Mouse (Mus musculus) granulocyte monocyte progenitor cell, adult 5-6 weeks (primary cell): Measurements from ENCODE around the gene Tnfrsf12a. TPM values are rescaled to one million over a fixed set of nuclear protein-coding genes. Genes with fewer than 3 reads are reported as not detected.
A peak's percentile ranks its signal among the peaks of the same experiment; 100 is the strongest.

Experiments
- ATAC-seq: replicated peaks from 2 replicates; pipeline ENCODE4 v1.8.0; 2016; ENCODE audit warnings: mild to moderate bottlenecking, moderate TSS enrichment, inconsistent platforms; ENCODE audit not compliant: poor library complexity, severe bottlenecking
- total RNA-seq, 2 experiments: library from RNA; stranded (forward) in 1 of 2; stranded (reverse) in 1 of 2; fragments of 200-712, 200-1000 nt in 1 of 2; fragments of >200 nt in 1 of 2; fragmentation: Nextera tagmentation in 1 of 2; gene quantifications; 2 replicates each; pipeline ENCODE4 v1.2.3; 2014 to 2017

The Tnfrsf12a gene
- total RNA-seq, 2 experiments from 2014 or later, result 7.7 to 7.8 TPM

DNA sequence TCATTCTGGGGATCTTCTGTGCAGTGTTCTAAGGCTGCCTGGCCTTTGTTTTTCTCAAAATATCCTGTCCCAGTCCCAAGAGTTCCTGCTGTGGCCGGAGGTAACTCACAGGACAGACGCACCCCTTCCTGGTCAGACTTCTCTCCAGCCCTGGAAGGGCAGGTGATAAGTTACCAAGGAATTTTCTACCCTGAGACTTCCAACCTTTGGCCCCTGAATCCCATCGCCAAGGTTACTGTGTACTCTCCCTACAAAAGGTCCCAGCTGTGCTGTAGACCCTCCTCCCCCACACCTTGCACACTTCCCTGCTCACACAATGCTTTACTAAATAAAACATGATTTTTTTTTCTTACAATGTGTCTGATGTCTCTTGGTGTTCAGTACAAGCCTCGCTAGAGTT, 4.8 kb upstream of the Tnfrsf12a start:
- ATAC-seq, result no peak

DNA sequence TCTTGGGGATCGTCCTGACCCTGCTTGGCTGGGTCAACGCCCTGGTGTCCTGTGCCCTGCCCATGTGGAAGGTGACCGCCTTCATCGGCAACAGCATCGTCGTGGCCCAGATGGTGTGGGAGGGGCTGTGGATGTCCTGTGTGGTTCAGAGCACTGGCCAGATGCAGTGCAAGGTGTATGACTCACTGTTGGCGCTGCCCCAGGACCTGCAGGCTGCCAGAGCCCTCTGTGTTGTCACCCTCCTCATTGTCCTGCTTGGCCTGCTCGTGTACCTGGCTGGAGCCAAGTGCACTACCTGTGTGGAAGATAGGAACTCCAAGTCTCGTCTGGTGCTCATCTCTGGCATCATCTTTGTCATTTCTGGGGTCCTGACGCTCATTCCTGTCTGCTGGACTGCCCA, 3.8 kb upstream of the Tnfrsf12a start:
- ATAC-seq, result no peak

DNA sequence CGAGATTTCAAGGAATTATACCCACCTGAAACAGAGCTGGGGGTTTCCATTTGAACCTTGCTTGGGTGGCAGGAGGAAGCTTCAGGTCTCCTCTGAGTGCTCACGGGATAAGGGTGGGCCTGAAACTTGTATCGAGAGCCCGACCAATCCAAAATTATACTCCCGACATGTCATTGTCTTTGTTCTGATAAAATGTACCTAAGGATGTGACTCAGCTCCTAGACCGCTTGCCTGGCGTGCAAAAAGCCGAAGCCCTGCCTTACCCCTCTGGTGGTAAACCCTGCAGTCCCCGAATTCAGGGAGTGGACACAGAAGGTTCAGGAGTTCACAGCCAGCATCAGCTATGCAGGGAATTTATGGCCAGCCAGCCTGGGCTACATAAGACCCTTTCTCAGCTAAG, 3.1 kb upstream of the Tnfrsf12a start:
- no peak for ATAC-seq

DNA sequence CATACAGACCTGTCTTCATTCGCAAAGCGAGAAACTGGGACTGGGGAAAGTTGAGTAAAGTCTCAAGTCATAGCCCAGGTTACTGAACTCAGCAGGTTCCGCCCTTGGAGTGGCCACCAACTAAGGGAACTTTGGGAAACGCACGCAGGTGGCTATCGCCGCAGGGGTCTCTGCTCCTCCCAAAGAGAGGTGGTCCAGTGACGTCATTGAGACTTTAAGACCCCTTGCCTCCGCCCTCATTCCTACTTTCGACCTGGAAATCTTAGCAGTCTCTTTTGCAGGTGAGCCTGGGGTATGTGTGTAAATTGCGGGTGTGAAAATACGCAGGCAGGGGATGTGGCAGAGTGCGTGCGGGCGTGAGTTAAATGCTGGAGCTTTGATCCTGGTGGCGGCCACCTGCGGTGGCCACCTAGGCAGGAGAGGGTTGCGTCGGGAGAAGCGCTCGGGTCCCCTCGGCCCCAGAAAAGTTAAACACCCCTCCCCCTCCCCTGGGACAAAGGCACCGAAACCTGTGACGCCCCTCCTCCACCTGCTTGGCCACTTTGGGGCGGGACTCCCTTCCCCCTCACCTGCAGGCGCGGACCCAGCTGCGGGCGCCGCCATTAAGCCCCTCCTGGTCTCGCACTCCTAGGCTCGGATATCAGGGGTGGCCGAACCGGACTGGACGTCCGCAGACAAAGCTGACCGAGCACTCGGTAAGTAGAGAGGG, 2.0 kb upstream of the Tnfrsf12a start, which contains the start of gene Cldn6:
Cldn6 (plus strand) TSS at position 123 of the 709 bp plus-strand sequence.
- no peak for ATAC-seq

DNA sequence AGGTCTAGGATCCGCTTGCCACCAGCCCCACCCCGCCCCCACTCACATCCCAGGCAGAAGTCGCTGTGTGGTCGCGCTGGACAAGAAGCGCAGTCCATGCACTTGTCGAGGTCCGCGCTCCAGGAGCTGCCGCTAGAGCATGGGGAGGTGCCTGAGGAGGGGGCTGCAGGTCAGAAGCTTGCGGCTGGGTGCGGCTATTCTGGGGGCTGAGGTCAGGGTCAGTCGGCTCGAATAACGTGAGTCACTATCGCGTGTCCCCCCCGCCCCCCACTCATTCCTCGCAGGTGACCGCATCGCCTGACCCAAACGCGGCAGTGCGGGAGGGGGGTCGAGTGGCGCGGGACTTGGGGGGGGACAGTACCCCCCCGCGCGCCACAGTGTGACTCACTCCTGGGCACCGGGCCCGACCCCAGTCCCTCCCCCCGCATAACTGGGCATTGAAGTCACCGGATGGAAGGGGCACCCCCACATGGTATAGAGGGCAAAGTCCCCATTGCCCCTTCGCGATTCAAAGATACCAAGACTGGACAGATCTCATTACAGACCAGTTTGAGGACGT, 716 bp downstream of the Tnfrsf12a start:
- ATAC-seq, result no peak; the same call in 1 of the 2 replicates

DNA sequence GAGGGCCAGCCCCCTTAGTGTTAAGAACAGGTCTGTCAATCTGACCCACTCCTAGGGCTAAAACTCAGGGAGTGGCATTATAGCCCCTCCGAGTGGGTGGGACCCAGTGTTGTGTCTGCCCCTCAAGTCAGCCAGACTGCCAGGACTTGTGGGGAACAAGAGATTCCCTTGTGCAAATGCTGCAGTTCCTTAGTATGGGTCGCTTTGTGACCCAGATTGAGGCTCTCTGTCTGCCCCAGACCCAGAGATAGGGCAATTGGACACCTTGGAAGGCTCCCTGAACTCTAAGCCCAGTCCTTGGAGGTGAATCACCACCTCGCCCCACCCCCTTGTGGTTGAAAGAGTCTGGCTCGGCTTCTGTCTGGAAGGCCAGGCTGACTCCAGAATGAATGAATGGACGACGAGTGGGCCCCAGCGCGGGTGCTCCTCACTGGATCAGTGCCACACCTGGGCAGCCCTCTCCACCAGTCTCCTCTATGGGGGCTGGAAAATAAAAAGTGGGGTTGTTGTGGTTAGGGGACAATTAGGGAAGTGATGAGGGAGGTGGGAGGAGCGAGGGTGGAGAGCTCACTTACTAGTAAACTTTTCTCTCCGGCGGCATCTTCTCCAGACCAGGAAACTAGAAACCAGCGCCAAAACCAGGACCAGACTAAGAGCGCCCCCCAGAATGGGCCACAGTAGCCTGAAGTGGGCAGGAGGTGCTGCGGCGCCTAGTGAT, 1.5 kb downstream of the Tnfrsf12a start:
- peak; percentile 41 for ATAC-seq

DNA sequence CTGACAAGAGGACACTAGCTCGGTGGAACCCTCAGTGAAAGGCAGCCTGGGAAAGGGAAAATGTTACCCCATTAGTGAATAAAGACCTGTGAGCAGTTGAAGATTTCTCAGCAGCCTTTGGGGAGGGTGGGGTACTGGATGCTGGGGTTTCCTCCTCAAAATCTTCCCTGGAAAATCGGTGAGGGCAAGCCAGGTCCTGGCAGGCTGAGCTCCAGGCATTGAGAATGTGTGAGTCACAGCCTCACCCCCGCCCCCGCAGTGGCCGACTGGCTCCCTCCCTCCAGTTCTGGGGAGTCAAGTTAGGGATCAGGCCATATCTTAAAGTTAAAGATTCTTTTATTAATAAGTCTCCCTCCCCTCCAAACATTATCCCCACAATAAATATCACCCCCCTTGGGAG, 2.1 kb downstream of the Tnfrsf12a start:
- no peak for ATAC-seq

DNA sequence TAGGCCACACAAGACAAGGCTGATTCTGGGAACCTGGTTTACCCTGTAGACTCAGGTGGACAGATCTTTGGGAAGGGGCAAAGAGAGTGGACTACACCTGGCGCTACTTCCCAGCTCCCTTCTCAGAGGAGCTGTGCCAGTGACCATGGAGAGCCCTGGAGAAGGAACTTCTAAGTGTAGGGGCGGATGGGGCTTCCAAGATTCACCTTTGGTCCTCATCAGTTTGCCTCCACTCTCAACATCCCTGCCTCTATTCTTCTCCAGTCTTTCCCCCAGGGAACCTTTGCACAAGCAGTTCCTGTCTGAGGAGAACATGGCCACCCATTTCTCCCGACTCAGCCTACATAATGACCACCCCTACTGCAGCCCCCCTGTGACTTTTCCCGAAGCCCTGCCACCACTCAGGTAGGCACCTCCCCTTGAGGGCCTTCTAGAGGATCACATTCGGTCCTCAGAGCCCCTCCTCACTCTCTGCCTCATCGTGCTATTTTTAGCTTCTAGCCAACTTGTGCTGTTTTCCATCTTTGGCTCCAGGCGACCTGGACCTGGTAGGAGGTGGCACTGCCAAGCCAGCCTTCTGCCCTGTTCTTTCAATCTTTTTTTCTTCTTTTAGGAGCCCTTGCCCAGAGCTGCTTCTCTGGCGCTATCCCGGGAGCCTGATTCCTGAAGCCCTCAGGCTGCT, 2.9 kb downstream of the Tnfrsf12a start:
- no peak for ATAC-seq

DNA sequence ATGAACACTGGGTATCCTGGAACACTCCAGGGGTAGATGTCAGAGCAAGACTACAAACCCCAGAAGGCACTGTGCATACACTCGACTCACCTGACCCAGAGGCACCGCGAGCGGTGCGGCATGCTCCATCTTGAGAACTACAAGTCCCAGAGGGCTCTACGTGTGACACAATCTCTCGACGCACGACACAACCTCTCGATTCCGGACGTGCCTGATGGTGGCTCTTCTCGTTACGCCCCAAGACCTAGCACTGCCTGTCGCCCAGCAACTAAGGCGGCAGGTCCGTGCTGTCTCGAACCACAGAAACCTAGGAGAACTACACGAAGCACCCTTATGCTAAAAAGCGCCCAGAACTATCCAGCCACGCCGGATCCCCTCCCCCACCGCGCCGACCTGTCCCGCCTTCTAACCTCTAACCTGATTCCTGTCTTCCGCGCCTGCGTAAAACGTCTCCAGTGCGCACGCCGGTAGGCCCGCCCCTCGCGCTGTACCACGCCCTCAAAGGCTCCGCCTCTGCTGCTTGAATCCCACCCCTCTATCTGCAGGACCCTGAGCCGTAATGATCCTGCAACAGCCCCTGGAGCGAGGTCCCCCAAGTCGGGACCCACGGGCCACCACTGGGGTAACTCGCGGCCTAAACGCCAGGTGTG, 3.7 kb downstream of the Tnfrsf12a start, which contains the start of the genes Hcfc1r1 and Thoc6:
Hcfc1r1 (plus strand) TSS at position 173 of the 650 bp plus-strand sequence.
Thoc6 (minus strand) TSS at position 459 of the 650 bp plus-strand sequence.
- peak; percentile 65 for ATAC-seq

DNA sequence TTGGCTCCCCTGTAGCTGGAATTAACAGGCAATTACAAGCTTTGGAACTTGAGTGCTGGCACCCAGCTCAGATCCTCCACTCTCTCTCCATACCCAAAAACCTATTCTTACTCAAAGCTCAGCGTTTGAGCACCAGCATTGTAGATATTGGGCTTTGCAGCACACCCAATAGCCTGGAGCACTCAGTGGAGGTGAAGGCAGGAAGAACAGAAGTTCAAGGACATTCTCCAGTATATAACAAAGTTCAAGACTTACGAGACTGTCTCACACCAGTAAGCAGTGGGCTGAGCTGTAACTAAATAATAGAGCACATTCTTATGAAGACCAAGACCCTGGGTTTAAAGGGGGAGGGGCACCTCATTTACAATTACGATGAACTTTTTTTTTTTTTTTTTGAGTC, 4.5 kb downstream of the Tnfrsf12a start:
- ATAC-seq, result no peak

DNA sequence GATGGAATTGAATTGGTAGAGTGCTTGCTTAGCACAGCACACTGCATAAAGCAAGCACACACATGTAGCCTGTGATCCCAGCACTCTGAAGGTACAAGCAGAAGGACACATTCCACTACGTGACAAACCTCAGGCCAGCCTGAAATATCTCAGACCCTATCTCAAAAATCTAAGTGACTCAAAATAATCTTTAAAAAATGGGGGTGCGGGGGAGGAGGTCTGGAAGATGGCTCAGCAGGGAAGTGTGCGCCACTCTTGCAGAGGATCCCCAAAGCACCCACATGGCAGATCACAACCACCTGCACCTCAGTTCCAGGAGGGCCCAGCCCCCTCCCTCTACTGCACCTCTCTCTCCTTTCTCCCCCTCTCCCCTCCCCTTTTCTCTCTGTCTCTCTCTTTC, 5.7 kb downstream of the Tnfrsf12a start:
- ATAC-seq, result no peak

DNA sequence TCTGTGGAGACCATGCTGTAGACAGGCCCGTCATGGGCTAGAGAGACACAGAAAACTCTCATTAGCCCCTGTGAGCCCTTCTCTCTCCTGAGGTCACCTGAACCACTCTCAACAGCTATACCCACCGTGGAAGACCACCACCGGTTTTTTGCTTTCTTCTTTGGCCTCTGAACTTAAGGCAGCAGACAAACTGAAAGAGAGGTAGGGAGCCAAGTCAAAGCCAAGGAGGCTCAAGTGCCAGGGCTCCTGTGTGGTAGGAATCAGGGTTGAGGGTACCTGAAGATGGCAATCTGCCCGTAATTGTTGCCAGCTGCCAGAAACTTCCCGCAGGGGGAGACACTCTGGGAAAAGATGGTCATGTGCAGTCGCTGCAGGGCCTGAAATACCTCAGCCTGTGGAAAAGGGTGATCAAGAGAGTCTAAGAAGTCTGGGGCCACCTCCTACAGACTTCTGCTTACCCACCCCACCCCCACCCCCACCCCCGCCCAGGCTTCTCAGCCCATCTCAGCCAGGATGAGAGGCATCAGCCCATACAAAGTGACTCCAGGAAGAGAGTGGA, 6.7 kb downstream of the Tnfrsf12a start:
- no peak for ATAC-seq

DNA sequence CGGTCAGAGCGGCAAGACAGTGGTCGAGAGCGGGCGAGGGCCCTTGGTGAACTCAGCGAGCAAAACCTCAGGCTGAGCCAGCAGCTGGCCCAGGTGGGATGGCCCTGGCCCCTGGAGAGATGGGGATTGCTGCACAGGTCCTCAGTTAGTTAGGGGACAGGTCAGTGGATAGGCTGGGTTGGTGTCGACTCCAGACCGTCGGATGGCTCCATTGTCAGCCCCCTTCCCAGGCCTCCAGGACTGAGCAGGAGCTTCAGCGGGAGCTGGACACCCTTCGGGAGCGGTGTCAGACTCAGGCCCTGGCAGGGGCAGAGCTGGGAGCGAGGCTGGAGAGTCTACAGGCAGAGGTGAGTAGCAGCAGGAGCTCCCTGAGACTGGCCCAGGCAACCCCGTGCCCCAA, 11.8 kb downstream of the Tnfrsf12a start:
- ATAC-seq, result no peak

DNA sequence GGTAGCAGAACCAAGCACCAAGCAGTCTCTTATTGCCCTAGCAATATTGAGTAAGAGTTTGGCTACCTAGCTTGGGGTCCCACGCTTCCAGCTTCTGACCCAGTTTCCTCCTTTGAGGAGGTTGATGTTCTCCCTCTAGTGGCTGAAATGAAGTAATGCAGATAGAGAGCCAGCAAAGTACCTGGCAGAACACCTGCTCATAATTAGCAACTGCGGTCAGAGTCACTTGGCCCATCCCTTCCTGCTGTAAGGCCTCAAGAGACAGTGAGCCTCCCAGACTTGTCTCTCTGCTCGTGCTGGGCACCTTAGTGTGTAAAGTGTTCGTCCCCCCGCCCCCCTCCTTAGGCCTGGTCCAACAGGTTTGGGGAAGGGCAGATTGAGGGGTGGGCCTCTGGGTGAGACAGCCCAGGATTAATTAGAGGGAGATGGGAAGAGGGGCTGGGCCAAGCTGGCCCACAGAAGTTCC, 12.7 kb downstream of the Tnfrsf12a start:
- ATAC-seq, result peak; percentile 57

DNA sequence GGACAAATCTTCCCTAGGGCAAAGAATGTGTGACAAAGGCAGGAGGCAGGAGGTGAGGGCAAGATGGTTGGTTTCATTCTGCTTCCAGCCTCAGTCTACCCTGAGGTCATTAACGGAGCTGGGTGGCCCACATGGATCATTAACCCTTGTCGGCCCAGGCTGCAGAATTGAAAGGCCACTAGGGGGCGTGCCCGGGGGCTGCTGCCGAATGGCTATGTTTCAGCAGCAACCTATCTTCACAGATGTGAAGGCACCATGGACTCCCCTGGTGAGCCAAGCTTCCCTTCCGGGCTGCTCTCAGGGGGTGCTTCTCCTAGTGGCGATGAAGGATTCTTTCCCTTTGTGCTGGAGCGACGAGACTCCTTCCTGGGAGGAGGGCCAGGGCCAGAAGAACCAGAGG, 15.7 kb downstream of the Tnfrsf12a start:
- ATAC-seq, result peak; percentile 26

DNA sequence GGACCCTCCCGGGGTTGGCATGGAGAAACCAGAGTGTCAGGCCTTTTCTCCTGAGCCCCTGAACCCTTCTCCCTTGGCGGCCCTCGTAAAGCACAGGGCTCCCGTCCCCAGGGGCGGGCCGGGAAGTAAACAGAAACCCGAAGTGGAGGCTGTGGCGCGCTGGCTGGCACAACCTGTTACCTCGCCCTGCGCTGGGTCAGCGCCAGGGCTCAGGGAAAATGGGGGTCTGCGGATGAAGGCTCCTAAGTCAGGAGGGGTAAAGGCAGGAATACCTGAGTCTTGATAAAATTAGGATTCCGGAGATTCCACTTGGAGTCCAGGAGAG, 16.4 kb downstream of the Tnfrsf12a start:
- ATAC-seq, result 0 out of 2 replicates have a peak, but pooled peaks have one; percentile 13

DNA sequence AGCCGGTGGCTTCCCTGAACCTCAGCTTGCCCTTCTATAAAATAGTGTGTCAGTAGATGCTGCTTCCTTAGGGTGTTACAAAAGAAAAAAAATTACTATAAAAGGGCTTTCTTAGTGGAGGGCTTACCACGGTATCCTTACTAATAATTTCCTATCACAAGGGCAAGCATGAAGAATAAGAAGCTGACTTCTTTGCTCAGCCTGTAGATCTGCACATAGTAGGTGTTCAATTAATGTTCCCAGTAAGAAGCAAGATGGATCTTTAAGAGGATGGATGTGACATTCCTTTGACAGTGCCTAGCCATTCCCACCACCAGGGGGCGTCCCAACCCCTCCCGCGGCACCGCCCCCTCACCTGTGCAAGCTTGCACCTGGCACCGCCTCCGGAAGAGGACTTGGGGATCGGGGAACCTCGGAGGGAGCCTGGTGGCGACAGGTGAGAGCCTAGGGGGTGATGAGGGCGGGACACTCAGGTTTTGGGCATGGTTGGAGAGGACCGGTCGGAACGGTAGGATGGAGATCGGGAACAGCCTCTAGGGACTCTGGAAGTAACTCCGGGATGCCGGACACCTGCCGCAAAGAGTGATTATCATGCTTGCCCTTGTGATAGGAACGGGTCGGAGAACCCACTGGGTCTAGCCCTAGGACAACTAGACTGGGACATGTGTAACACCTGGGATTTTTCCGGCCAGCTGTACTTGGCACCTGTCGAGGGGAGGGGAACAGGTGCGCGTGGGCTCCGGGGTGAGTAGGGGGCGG, 17.0 kb downstream of the Tnfrsf12a start, which contains the start of gene Bicdl2:
Bicdl2 (plus strand) TSS at position 390 of the 759 bp plus-strand sequence.
- 0 out of 2 replicates have a peak, but pooled peaks have one; percentile 18 for ATAC-seq

DNA sequence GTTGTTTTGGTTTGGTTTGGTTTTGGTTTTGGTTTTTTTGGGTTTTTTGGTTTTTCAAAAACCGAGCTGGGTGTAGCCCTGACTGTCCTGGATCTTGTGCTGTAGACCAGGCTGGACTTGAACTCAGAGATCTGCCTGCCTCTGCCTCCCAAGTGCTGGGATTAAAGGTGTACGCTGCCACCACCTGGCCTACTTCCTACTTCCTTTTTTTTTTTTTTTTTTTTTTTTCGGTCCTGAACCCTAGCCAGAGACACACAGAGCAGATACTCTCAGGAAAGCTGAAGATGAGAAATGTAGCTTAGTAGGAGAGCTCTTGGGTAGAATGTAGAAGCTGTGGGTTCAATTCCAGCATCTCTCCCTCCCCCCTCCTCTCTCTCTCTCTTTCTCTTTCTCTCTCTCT, 18.8 kb downstream of the Tnfrsf12a start:
- ATAC-seq, result no peak

DNA sequence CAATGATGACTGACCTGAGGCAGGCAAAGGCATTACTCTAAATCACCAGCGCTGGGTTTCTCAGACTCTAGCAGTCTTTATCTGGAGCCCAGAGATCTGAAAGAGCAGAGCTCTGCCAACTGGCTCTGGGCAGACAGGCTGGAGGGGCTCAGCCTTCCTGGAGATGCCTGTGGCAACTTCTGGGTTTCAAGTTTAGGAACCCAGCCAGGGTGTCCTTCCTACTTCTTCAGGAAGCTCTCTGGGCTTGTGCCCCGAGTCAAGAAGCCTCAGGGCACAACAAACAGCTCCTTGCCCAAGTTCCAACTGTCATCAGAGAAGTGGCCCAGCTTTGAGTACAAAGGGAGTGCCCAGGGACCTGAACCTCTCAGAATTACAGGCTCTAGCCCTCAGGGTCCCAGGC, 22.9 kb downstream of the Tnfrsf12a start:
- ATAC-seq, result peak; percentile 60
